Mouse (Mus musculus): ENCODE results near the gene Kdm4a. TPM values are rescaled to one million over a fixed set of nuclear protein-coding genes. Genes with fewer than 3 reads are reported as not detected.

Gene Kdm4a
- total and polyA plus RNA-seq, 3 experiments = 36.9 to 58.8 (median 43.6) TPM

- dilution Hi-C loops (cut with MboI; ENCODE audit: extremely low pct_ligation_motif_present, extremely low pct_unique_long_range_greater_than_20kb, low sequenced_read_pairs) = no loop called here
- H3K9ac ChIP-seq (ENCODE audit: insufficient read depth, low read depth) = no peak overlapping the region
- H3K36me3 ChIP-seq (replicated peaks in 1 of 2; ENCODE audit: control insufficient read depth in 1 of 2, insufficient read depth in 1 of 2, low read length in 1 of 2) = peaks cover 0 to 23% of the 10 kb centered on the region in 2 experiments
- DNase-seq (ENCODE audit: extremely low read depth) = no peak
- no peaks in the 10 kb centered on the region for H3K4me1 ChIP-seq (ENCODE audit: control insufficient read depth in 1 of 2, insufficient read depth in 2 of 2)
- in situ Hi-C loops (cut with MboI; ENCODE audit: low pct_ligation_motif_present, low pct_unique_long_range_greater_than_20kb, low sequenced_read_pairs) = no loop called here
- no peak overlapping the region for H3K4me2 ChIP-seq (ENCODE audit: insufficient read depth, low read depth, poor library complexity, severe bottlenecking)
- H3K27me3 ChIP-seq (replicated peaks) = no peaks in the 10 kb centered on the region
- no peaks in the 10 kb centered on the region for H3K79me2 ChIP-seq (replicated peaks; ENCODE audit: control insufficient read depth, extremely low read depth, insufficient read depth, poor library complexity, severe bottlenecking)
- no peak overlapping the region for H3K27ac ChIP-seq (ENCODE audit: insufficient read depth, low read depth)
- TF ChIP-seq MYC (IDR thresholded peaks at IDR 0.05; ENCODE audit: low read depth, low read length) = no peak
- no peak for TF ChIP-seq JUN (IDR thresholded peaks at IDR 0.05; ENCODE audit: insufficient read depth, low read depth, low read length)
- no peak for TF ChIP-seq PAX5 (IDR thresholded peaks at IDR 0.05; ENCODE audit: low read length)
- TF ChIP-seq TBP (conservative IDR thresholded peaks at IDR 0.05; ENCODE audit: low read depth, low read length) = no peak
- no peak for TF ChIP-seq MEF2A (IDR thresholded peaks at IDR 0.05; ENCODE audit: borderline replicate concordance, low read depth, low read length)
- no peak for TF ChIP-seq ZC3H11A (IDR thresholded peaks at IDR 0.05; ENCODE audit: low read depth, low read length)
- TF ChIP-seq NELFE (IDR thresholded peaks at IDR 0.05; ENCODE audit: low read depth, low read length) = no peak
- no peak for TF ChIP-seq MAZ (IDR thresholded peaks at IDR 0.05; ENCODE audit: low read depth, low read length)
- no peak for TF ChIP-seq CHD2 (IDR thresholded peaks at IDR 0.05; ENCODE audit: low read length)
- TF ChIP-seq CHD1 (IDR thresholded peaks at IDR 0.05; ENCODE audit: low read depth, low read length) = no peak
- no peak for TF ChIP-seq NRF1 (IDR thresholded peaks at IDR 0.05; ENCODE audit: low read depth, low read length)
- no peak for TF ChIP-seq TCF12 (IDR thresholded peaks at IDR 0.05; ENCODE audit: low read depth, low read length)
- TF ChIP-seq USF2 (conservative IDR thresholded peaks at IDR 0.05; ENCODE audit: low read depth, low read length) = no peak
- no peak for TF ChIP-seq HCFC1 (IDR thresholded peaks at IDR 0.05; ENCODE audit: low read depth, low read length)
- TF ChIP-seq E2F4 (IDR thresholded peaks at IDR 0.05; ENCODE audit: insufficient replicate concordance, low read depth, low read length) = no peak
- no peak for TF ChIP-seq UBTF (IDR thresholded peaks at IDR 0.05; ENCODE audit: low read depth, low read length)
- TF ChIP-seq IRF4 (IDR thresholded peaks at IDR 0.05; ENCODE audit: low read depth, low read length) = no peak
- no peak for TF ChIP-seq EP300 (IDR thresholded peaks at IDR 0.05; ENCODE audit: low read length)
- no peaks in the 10 kb centered on the region for H3K9me3 ChIP-seq (replicated peaks; ENCODE audit: low read length)
- H3K4me3 ChIP-seq (replicated peaks in 1 of 3; ENCODE audit: low read depth in 2 of 3, low read length in 2 of 3, poor library complexity in 1 of 3) = no peak overlapping the region
These were observed 62.3 kb downstream of the Kdm4a start for GRCm38 (mm10) chr4:118117565-118117964.

GRCm38 (mm10) chr4:118116098-118116497, 63.7 kb downstream of the Kdm4a start:
- Histone ChIP-seq H3K27ac (ENCODE audit: insufficient read depth, low read depth) (no peak overlapping the region), H3K9ac (ENCODE audit: insufficient read depth, low read depth) (no peak overlapping the region), H3K79me2 (replicated peaks; ENCODE audit: control insufficient read depth, extremely low read depth, insufficient read depth, poor library complexity, severe bottlenecking) (no peaks in the 10 kb centered on the region), H3K27me3 (replicated peaks) (no peaks in the 10 kb centered on the region), H3K9me3 (replicated peaks; ENCODE audit: low read length) (no peaks in the 10 kb centered on the region), H3K36me3 (replicated peaks in 1 of 2; ENCODE audit: control insufficient read depth in 1 of 2, insufficient read depth in 1 of 2, low read length in 1 of 2) (peaks cover 0 to 17% of the 10 kb centered on the region in 2 experiments), H3K4me3 (replicated peaks in 1 of 3; ENCODE audit: low read depth in 2 of 3, low read length in 2 of 3, poor library complexity in 1 of 3) (no peak overlapping the region), H3K4me2 (ENCODE audit: insufficient read depth, low read depth, poor library complexity, severe bottlenecking) (no peak overlapping the region), H3K4me1 (ENCODE audit: control insufficient read depth in 1 of 2, insufficient read depth in 2 of 2) (no peaks in the 10 kb centered on the region)
- in situ Hi-C loops (cut with MboI; ENCODE audit: low pct_ligation_motif_present, low pct_unique_long_range_greater_than_20kb, low sequenced_read_pairs) (no loop called here), dilution Hi-C loops (cut with MboI; ENCODE audit: extremely low pct_ligation_motif_present, extremely low pct_unique_long_range_greater_than_20kb, low sequenced_read_pairs) (no loop called here)
- no peak for TF ChIP-seq ZNF384 (IDR thresholded peaks at IDR 0.05; ENCODE audit: low read depth, low read length)
- no peak for TF ChIP-seq ZKSCAN1 (IDR thresholded peaks at IDR 0.05; ENCODE audit: borderline replicate concordance, low read depth, low read length)
- TF ChIP-seq POLR2AphosphoS2 (IDR thresholded peaks at IDR 0.05; ENCODE audit: low read depth, low read length) = no peak
- TF ChIP-seq MXI1 (IDR thresholded peaks at IDR 0.05; ENCODE audit: low read depth, low read length) = peak; percentile 38; the same call in 1 of the 2 replicates
- no peak for TF ChIP-seq E2F4 (IDR thresholded peaks at IDR 0.05; ENCODE audit: insufficient replicate concordance, low read depth, low read length)
- TF ChIP-seq BHLHE40 (IDR thresholded peaks at IDR 0.05; ENCODE audit: low read depth, low read length) = peak; percentile 76
- TF ChIP-seq IRF4 (IDR thresholded peaks at IDR 0.05; ENCODE audit: low read depth, low read length) = peak; percentile 85
- TF ChIP-seq JUND (conservative IDR thresholded peaks at IDR 0.05; ENCODE audit: low read depth, low read length) = peak; percentile 49; the same call in 1 of the 2 replicates
- 0 out of 2 replicates have a peak, but pooled peaks have one; percentile 21 for TF ChIP-seq RCOR1 (conservative IDR thresholded peaks at IDR 0.05; ENCODE audit: low read depth, low read length)
- TF ChIP-seq PAX5 (IDR thresholded peaks at IDR 0.05; ENCODE audit: low read length) = no peak
- peak; percentile 67; the same call in 1 of the 2 replicates for TF ChIP-seq MEF2A (IDR thresholded peaks at IDR 0.05; ENCODE audit: borderline replicate concordance, low read depth, low read length)
- TF ChIP-seq ETS1 (conservative IDR thresholded peaks at IDR 0.05; ENCODE audit: low read depth, low read length) = peak; percentile 72
- TF ChIP-seq POLR2A (IDR thresholded peaks at IDR 0.05; ENCODE audit: low read depth, low read length) = no peak
- TF ChIP-seq ZC3H11A (IDR thresholded peaks at IDR 0.05; ENCODE audit: low read depth, low read length) = no peak
- TF ChIP-seq JUN (IDR thresholded peaks at IDR 0.05; ENCODE audit: insufficient read depth, low read depth, low read length) = peak; percentile 69
- TF ChIP-seq MYC (IDR thresholded peaks at IDR 0.05; ENCODE audit: low read depth, low read length) = 0 out of 2 replicates have a peak, but pooled peaks have one; percentile 19
- TF ChIP-seq EP300 (IDR thresholded peaks at IDR 0.05; ENCODE audit: low read length) = peak; percentile 55
- no peak for DNase-seq (ENCODE audit: extremely low read depth)
